Mouse (Mus musculus) MEL (cell line): ENCODE results near the gene Nvl.

Source experiments
- GATA1 ChIP-seq: IDR thresholded peaks from 2 replicates; pipeline ENCODE4 v1.6.1; 2011; ENCODE audit warnings: low read depth, low read length, improper control_type of control experiment
- MYC ChIP-seq: IDR thresholded peaks from 2 replicates; pipeline ENCODE4 v1.6.1; 2011; ENCODE audit warnings: low read depth, mild to moderate bottlenecking, low read length, improper control_type of control experiment, moderate library complexity
- RAD21 ChIP-seq: IDR thresholded peaks from 2 replicates; pipeline ENCODE4 v1.6.1; 2011; ENCODE audit warnings: mild to moderate bottlenecking, low read depth, low read length, improper control_type of control experiment
- USF1 ChIP-seq: IDR thresholded peaks from 2 replicates; pipeline ENCODE4 v1.6.1; 2014; ENCODE audit warnings: low read depth, mild to moderate bottlenecking, inconsistent platforms, low read length, improper control_type of control experiment, moderate library complexity

- no peak for TF ChIP-seq USF1
- no peak for TF ChIP-seq RAD21
- TF ChIP-seq GATA1 = no peak
- TF ChIP-seq MYC = no peak
These were observed 54.0 kb downstream of the Nvl start for GRCm38 (mm10) chr1:181090048-181090447.
